Mouse (Mus musculus) embryo, embryonic 11.5 days (tissue): ENCODE results near the gene Plcl2.
"Not testable (repeated sequence)": the region's sequence is repeated elsewhere in the genome, so short reads cannot be mapped to it uniquely, and the experiment has no call there.

Experiments used
- DNase-seq: peaks from one replicate; pipeline ENCODE4 v3.0.0-alpha.2; 2012; ENCODE audit warnings: low read depth, low spot score

Gene Plcl2

GRCm38 (mm10) chr17:50534889-50535288, 25.7 kb downstream of the Plcl2 start:
- DNase-seq = not testable (repeated sequence)

- DNase-seq = no peak
Measured at GRCm38 (mm10) chr17:50536409-50537194, 27.4 kb downstream of the Plcl2 start.

GRCm38 (mm10) chr17:50537786-50538185, 28.6 kb downstream of the Plcl2 start:
- no peak for DNase-seq

GRCm38 (mm10) chr17:50544860-50545259, 35.7 kb downstream of the Plcl2 start:
- no peak for DNase-seq

- DNase-seq = no peak
Measured at GRCm38 (mm10) chr17:50545274-50545673, 36.1 kb downstream of the Plcl2 start.

GRCm38 (mm10) chr17:50552130-50552529, 42.9 kb downstream of the Plcl2 start:
- no peak for DNase-seq

- no peak for DNase-seq
Measured at GRCm38 (mm10) chr17:50557566-50558238, 48.5 kb downstream of the Plcl2 start.

- DNase-seq = no peak
Measured at GRCm38 (mm10) chr17:50558239-50558625, 49.0 kb downstream of the Plcl2 start.

GRCm38 (mm10) chr17:50565376-50566123, 56.3 kb downstream of the Plcl2 start:
- no peak for DNase-seq

- DNase-seq = no peak
Measured at GRCm38 (mm10) chr17:50568846-50569245, 59.6 kb downstream of the Plcl2 start.

- DNase-seq = not testable (repeated sequence)
Measured at GRCm38 (mm10) chr17:50570228-50570627, 61.0 kb downstream of the Plcl2 start.

GRCm38 (mm10) chr17:50570681-50571398, 61.6 kb downstream of the Plcl2 start:
- DNase-seq = no peak

- DNase-seq = no peak
Measured at GRCm38 (mm10) chr17:50574161-50574560, 65.0 kb downstream of the Plcl2 start.

GRCm38 (mm10) chr17:50580416-50580815, 71.2 kb downstream of the Plcl2 start:
- DNase-seq = no peak

- DNase-seq = no peak
Measured at GRCm38 (mm10) chr17:50586834-50587233, 77.6 kb downstream of the Plcl2 start.

GRCm38 (mm10) chr17:50587941-50588340, 78.7 kb downstream of the Plcl2 start:
- DNase-seq = no peak

- DNase-seq = no peak
Measured at GRCm38 (mm10) chr17:50600178-50600577, 91.0 kb downstream of the Plcl2 start.

- no peak for DNase-seq
Measured at GRCm38 (mm10) chr17:50600696-50601095, 91.5 kb downstream of the Plcl2 start.

GRCm38 (mm10) chr17:50606890-50607289, 97.7 kb downstream of the Plcl2 start:
- DNase-seq = no peak

- DNase-seq = no peak
Measured at GRCm38 (mm10) chr17:50609908-50610307, 100.7 kb downstream of the Plcl2 start.

GRCm38 (mm10) chr17:50620794-50621537, 111.8 kb downstream of the Plcl2 start:
- DNase-seq = no peak
